Mouse (Mus musculus) brain, adult 10 weeks (tissue): Measurements from ENCODE around the gene Crabp2. TPM values are rescaled to one million over a fixed set of nuclear protein-coding genes. Genes with fewer than 3 reads are reported as not detected.

Source experiments
- polyA plus RNA-seq: library from polyadenylated mRNA; stranded (reverse); fragments of 350-450 nt; fragmentation: Illumina TruSeq; extraction: RNeasy Lipid Tissue Mini Kit (QIAGEN cat#74804); gene quantifications from one replicate; pipeline ENCODE4 v1.2.3, GENCODE M21; 2015; ENCODE audit warnings: low read depth, low replicate concordance

Crabp2 gene
- 6.3 TPM for polyA plus RNA-seq

DNA sequence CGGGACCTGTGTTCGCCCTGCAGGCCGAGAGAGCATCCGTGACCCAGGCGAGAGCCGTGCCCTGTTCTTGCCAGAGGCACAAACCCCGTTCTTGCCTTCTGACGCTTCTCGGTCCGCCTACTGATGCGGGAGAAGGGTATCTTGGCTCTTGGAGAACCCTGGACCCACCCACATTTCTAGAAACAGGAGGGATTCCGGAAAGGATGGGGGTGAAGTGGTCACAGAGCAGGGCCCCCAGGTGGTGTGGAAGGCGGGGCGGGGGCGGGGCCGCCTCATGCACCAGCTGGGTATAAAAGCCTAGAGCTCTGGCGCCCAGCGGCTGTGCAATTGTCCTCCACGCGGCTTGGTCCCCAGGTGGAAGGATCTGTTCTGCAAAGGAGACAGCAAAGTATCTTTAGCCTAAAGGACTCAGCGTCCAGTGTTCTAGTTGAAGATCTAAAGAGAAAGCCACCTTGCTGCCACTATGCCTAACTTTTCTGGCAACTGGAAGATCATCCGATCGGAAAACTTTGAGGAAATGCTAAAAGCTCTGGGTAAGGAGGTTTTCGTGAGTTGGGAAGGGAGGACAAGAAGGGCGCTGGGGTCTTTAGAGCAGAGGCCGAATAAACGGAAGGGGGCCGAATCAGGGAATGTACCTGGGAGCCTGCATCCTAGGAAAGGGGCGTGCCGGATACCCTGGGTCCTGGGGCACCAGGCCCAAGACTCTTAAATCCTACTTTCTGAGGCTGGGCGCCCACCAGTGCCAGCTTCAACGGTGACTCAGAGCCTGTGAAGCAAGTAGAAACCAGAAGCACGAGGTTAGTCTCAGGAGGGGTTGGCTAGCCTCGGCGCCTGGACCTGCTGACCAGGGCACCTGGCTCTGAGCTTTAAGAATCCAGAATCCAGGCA is at the start of gene Crabp2:
Gene Crabp2 (plus strand): TSS at position 289 of the 888 bp plus-strand sequence.

DNA sequence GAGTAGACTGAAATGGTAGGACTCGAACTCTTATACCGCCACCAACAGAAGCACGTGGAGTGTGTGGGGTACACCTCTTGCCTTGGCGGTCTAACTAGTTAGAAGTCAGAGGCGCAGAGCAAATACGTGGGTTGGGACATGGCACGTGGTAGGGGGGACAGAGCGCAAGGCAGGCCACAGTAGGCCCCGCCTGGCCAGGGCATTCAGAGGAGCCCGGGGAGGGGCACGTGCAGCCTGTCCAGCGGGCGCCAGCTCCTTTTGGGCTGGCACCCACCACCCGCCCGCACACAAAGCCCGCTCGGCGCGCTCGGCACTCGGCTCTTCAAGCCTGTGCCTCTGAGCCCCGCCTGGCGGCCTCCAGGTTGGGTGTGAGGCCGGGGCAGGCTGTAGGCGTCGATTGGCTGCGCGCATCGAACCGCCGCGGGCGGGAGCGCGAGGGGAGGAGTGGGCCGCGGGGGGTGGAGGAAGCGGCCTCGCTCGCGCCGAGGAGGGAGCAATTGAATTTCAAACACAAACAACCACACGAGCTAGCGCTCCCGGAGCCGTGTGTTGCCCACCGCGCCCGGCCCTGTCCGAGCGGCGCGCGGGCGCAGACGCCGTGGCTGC is 42.5 kb upstream of the Crabp2 start, which contains the start of gene Hdgf:
Gene Hdgf (plus strand): TSS at position 442 of the 606 bp plus-strand sequence.

GRCm38 (mm10) chr3:87919336-87920108 is 28.9 kb upstream of the Crabp2 start, which contains the start of gene Mrpl24:
Mrpl24 (plus strand) TSS chr3:87919506.

DNA sequence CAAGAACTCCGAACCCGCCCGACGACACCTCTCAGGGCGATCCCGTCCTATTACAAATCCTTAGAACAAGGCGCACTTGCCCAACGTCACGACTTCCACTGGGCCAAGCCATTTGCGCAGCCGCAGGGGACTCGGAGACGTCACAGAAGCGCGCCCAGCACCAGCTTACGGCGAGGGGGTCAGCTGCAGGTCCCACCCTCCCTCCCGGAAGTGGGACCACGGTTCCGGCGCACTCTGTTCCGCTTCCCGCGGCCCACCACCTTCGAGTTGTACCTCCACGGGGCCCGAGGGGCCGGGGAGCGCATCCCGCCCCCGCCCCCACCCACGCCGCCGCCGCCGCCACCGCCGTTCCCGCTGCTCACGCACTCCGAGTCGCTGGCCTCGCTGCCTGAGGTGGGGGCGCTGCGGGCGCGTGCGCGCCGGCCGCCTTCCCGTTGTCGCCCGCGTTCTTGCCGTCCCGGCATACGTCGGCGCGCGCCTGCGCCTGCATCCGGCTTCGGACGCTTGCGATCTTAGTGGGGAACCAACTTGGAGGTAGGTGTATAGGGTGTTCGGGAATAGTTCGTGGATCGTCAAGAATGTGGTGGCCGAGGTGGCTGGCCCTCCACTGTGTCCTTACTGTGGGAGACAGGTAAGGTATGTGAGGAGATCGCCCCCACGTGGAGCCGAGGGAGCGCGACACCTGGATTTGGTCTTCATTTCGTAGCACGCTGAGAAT is 18.2 kb upstream of the Crabp2 start, which contains the start of the genes Isg20l2 and Rrnad1:
Gene Isg20l2 (plus strand): TSS at position 237 of the 718 bp plus-strand sequence.
Gene Rrnad1 (minus strand): TSS at position 640 of the 718 bp plus-strand sequence.

GRCm38 (mm10) chr3:87970939-87971488 is 22.5 kb downstream of the Crabp2 start, which contains the start of gene Nes:
Nes (plus strand) TSS chr3:87971078.

DNA sequence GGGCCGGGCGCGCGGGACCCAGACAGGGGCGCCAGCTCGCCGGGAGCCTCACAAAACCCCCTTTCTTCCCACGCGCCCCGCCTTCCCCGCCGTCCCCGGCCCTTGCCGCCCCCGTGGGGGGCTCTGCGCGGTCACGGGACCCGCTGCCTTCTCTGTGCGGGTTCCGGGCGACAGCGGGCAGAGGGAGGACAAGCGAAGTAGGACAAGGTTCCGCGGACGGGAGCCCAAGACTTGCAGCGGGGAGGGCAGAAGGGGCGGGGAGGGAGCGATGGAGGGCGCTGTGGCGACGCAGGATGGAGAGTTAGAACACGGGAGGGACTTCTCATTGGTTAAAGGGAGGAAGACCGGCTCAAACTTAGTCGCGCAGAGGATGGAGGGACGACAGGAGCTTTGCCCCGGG is 51.7 kb downstream of the Crabp2 start, which contains the start of gene Bcan:
Gene Bcan (minus strand): TSS at position 50 of the 400 bp plus-strand sequence.

Other genes with a start within 250 kb of the Crabp2 start
- gene Lrrc71, start 200.0 kb upstream of the Crabp2 start, polyA plus RNA-seq: 2.9 TPM
- 1.6 TPM for gene Ntrk1, start 153.5 kb upstream of the Crabp2 start, polyA plus RNA-seq
- gene Insrr, start 151.7 kb upstream of the Crabp2 start, polyA plus RNA-seq: 0.22 TPM
- 4.8 TPM for gene Pear1, start 124.4 kb upstream of the Crabp2 start, polyA plus RNA-seq
- not detected for gene Sh2d2a, start 101.9 kb upstream of the Crabp2 start, polyA plus RNA-seq
- gene Prcc, start 63.1 kb upstream of the Crabp2 start, polyA plus RNA-seq: 45.3 TPM
- gene Hdgf, start 42.3 kb upstream of the Crabp2 start, polyA plus RNA-seq: 168 TPM
- 86.4 TPM for gene Mrpl24, start 29.2 kb upstream of the Crabp2 start, polyA plus RNA-seq
- 13.1 TPM for gene Isg20l2, start 18.4 kb upstream of the Crabp2 start, polyA plus RNA-seq
- gene Rrnad1, start 17.9 kb upstream of the Crabp2 start, polyA plus RNA-seq: 24.0 TPM
- gene Nes, start 22.4 kb downstream of the Crabp2 start, polyA plus RNA-seq: 3.9 TPM
- gene Bcan, start 51.6 kb downstream of the Crabp2 start, polyA plus RNA-seq: 184 TPM
- gene Hapln2, start 78.9 kb downstream of the Crabp2 start, polyA plus RNA-seq: 35.6 TPM
- gene Gpatch4, start 94.4 kb downstream of the Crabp2 start, polyA plus RNA-seq: 19.4 TPM
- gene Naxe, start 109.8 kb downstream of the Crabp2 start, polyA plus RNA-seq: 138 TPM
- not detected for gene Ttc24, start 129.6 kb downstream of the Crabp2 start, polyA plus RNA-seq
- gene Iqgap3, start 133.3 kb downstream of the Crabp2 start, polyA plus RNA-seq: 0.25 TPM
- gene Mef2d, start 193.7 kb downstream of the Crabp2 start, polyA plus RNA-seq: 113 TPM